Mouse (Mus musculus) liver, adult 2 months (tissue): ENCODE measurements around the gene Efs.
"Not testable (repeated sequence)": the region's sequence is repeated elsewhere in the genome, so short reads cannot be mapped to it uniquely, and the experiment has no call there.

ENCODE experiments used
- CTCF ChIP-seq: fragments of 200-500 bp; IDR thresholded peaks from 2 replicates; pipeline ENCODE4 v1.5.1; 2011; ENCODE audit warnings: low read depth, low read length, control low read depth
- POLR2A ChIP-seq: fragments of 200-500 bp; IDR thresholded peaks from 2 replicates; pipeline ENCODE4 v1.6.1; 2011; ENCODE audit warnings: low read length, control low read depth; ENCODE audit not compliant: insufficient read depth; ENCODE audit errors: extremely low read depth

GRCm38 (mm10) chr14:54972786-54973185, 46.9 kb upstream of the Efs start:
- not testable (repeated sequence) for TF ChIP-seq CTCF, POLR2A
